Mouse (Mus musculus) spleen, adult 2 months (tissue): Measurements from ENCODE around the gene Kif2a. TPM values are rescaled to one million over a fixed set of nuclear protein-coding genes. Genes with fewer than 3 reads are reported as not detected.

Experiments
- DNase-seq, 2 experiments: peaks; one replicate each; pipeline versions ENCODE4 v3.0.0 to v3.0.0-alpha.2; 2012 to 2021; ENCODE audit warnings: low spot score in 2 of 2, low read depth in 1 of 2
- H3K27ac ChIP-seq: fragments of 200-500 bp; 2 replicates; pipeline ENCODE4 v1.5.1; 2012; ENCODE audit warnings: low read length, inconsistent platforms; ENCODE audit not compliant: insufficient read depth
- H3K27me3 ChIP-seq: fragments of 200-500 bp; 2 replicates; pipeline ENCODE4 v1.6.1; 2012; ENCODE audit warnings: mild to moderate bottlenecking, moderate library complexity, low read length, inconsistent platforms; ENCODE audit not compliant: control insufficient read depth, insufficient read depth
- H3K36me3 ChIP-seq: fragments of 200-500 bp; 2 replicates; pipeline ENCODE4 v1.6.1; 2012; ENCODE audit warnings: mild to moderate bottlenecking, low read length, inconsistent platforms; ENCODE audit not compliant: control insufficient read depth, insufficient read depth
- H3K4me1 ChIP-seq: fragments of 200-500 bp; 2 replicates; pipeline ENCODE4 v1.6.1; 2011; ENCODE audit warnings: inconsistent platforms; ENCODE audit not compliant: control insufficient read depth, insufficient read depth, insufficient read length
- H3K4me3 ChIP-seq: fragments of 200-500 bp; 2 replicates; pipeline ENCODE4 v1.5.1; 2011; ENCODE audit warnings: mild to moderate bottlenecking, inconsistent platforms; ENCODE audit not compliant: insufficient read depth, insufficient read length; ENCODE audit errors: extremely low read depth
- CTCF ChIP-seq: fragments of 200-500 bp; IDR thresholded peaks from 2 replicates; pipeline ENCODE4 v1.5.1; 2011; ENCODE audit warnings: mild to moderate bottlenecking, inconsistent platforms; ENCODE audit not compliant: insufficient read depth, insufficient read length, insufficient replicate concordance; ENCODE audit errors: extremely low read depth
- POLR2A ChIP-seq: fragments of 200-500 bp; IDR thresholded peaks from 2 replicates; pipeline ENCODE4 v1.6.1; 2011; ENCODE audit warnings: low read depth, low read length, inconsistent platforms
- WGBS: fragments of 180-500 bp; shearing (Covaris S2); methylation state at CpG from one replicate; pipeline ENCODE4 v1.1.7; 2018; 5-methylcytosine and 5-hydroxymethylcytosine counted together
- polyA plus RNA-seq: library from polyadenylated mRNA; depleted of rRNA; stranded (reverse); fragments of >200 nt; gene quantifications from 2 replicates; pipeline ENCODE4 v1.2.3, GENCODE M21; 2012

Gene Kif2a
- polyA plus RNA-seq, 1 experiment, result 1.5 TPM

DNA sequence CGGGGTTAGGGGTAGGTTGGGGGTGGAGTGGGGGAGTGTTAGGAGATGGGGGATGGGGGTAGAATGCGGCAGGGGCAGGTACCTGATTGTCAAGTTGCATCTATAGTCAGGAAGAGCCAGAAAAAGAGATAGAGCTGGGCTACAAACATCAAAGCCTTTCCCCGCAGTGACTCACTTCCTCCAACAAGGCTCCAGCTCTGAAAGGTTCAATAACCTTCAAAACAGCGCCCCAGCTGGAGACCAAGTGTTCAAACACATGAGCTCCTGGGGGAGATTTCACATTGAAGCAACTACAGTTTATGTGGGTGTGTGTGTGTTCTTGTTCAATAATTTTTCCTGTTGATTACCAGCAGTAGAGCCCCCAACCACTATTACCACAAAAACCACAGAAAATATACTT lies 34.4 kb upstream of the Kif2a start:
- WGBS, result 14% methylated on average over 4 of the region's 4 CpGs
- Histone ChIP-seq H3K27me3 (no peaks in the 10 kb centered on the region), H3K27ac (no peak overlapping the region), H3K4me1 (peaks cover 3% of the 10 kb centered on the region; the same call in 1 of the 2 replicates), H3K36me3 (no peaks in the 10 kb centered on the region), H3K4me3 (no peak overlapping the region)
- TF ChIP-seq POLR2A, result no peak
- peak; percentile 40; the same call in 1 of the 2 replicates for TF ChIP-seq CTCF
- DNase-seq, result peak; percentile 58 to 63

- H3K36me3 ChIP-seq, result no peaks in the 10 kb centered on the region
- H3K4me3 ChIP-seq, result no peak overlapping the region
- 83% methylated on average over 4 of the region's 4 CpGs for WGBS
- H3K27ac ChIP-seq, result no peak overlapping the region
- H3K27me3 ChIP-seq, result no peaks in the 10 kb centered on the region
- no peak for DNase-seq
- TF ChIP-seq POLR2A (no peak), CTCF (no peak)
- H3K4me1 ChIP-seq, result peaks cover 3% of the 10 kb centered on the region; the same call in 1 of the 2 replicates
These were observed 32.6 kb upstream of the Kif2a start for GRCm38 (mm10) chr13:107054496-107054895.

DNA sequence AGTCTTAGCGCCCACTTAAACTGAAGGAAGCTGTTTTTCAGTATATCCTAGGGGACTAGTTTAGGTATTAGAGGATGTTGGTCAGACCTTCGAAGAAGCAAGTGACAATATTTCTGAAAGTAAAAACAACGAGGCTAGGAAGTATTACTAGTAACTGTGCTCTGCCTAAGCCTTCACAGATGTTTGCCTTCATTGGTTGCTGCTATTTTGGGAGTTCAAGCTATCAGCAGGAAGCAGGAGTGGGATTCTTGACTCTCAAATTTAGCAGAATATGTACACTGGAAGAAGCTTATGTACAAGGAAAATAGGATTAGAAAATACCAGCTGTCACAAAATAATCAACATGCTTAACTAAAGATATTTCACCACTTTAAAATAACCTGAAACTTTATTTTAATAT lies 29.4 kb upstream of the Kif2a start:
- Histone ChIP-seq H3K27ac (no peak overlapping the region), H3K4me1 (no peaks in the 10 kb centered on the region), H3K27me3 (no peaks in the 10 kb centered on the region), H3K4me3 (no peak overlapping the region), H3K36me3 (no peaks in the 10 kb centered on the region)
- DNase-seq, result no peak
- no peak for TF ChIP-seq CTCF
- TF ChIP-seq POLR2A, result no peak
- 44% methylated on average over 3 of the region's 3 CpGs for WGBS

GRCm38 (mm10) chr13:107044229-107044628 lies 22.3 kb upstream of the Kif2a start:
- Histone ChIP-seq H3K36me3 (no peaks in the 10 kb centered on the region), H3K27me3 (no peaks in the 10 kb centered on the region), H3K4me3 (no peak overlapping the region), H3K27ac (no peak overlapping the region), H3K4me1 (no peaks in the 10 kb centered on the region)
- WGBS, result 17% methylated on average over 5 of the region's 5 CpGs
- no peak for TF ChIP-seq CTCF
- no peak for TF ChIP-seq POLR2A
- no peak for DNase-seq

DNA sequence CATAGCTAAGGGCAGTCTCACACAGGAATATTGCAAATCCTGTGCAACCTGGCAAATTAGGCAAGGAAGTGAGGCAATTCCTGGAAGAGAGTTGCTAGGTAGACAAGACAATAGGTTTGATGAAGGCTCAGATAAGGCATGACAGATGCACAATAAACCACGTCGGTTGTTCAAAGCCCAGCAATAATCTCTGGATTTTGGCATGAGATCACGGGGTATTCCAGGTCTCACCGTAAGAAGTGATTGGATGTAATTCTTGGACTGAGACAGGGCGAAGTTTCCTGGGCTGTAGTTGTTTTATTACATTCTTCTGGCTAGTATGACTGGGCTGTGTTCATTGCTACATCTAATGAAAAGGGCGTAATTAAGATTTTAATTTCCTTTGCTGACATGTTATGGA lies 20.6 kb upstream of the Kif2a start:
- H3K27ac ChIP-seq, result no peak overlapping the region
- H3K27me3 ChIP-seq, result no peaks in the 10 kb centered on the region
- TF ChIP-seq CTCF (no peak), POLR2A (no peak)
- 89% methylated on average over 6 of the region's 6 CpGs for WGBS
- DNase-seq, result no peak
- H3K36me3 ChIP-seq, result no peaks in the 10 kb centered on the region
- H3K4me3 ChIP-seq, result no peak overlapping the region
- H3K4me1 ChIP-seq, result no peaks in the 10 kb centered on the region

DNA sequence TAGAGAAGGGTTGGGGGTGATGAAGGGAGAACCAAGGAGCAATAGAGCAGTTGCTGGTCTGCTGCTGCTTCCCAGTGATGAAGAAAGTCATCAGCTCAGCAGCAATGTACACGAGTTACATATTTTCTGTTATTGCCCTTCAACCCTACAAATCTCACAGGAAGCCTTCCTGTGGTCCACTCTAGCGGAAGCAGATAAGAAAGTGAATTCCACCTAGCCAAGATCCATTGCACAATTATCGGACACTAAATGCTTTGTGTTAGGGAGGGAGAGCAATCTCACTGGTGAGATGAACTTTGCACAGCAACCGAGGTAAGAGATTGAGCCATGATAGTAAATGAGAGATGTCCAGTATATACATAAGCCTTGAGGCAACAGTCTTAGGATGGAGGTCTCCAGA lies 17.6 kb upstream of the Kif2a start:
- DNase-seq, result no peak
- H3K27ac ChIP-seq, result no peak overlapping the region
- no peaks in the 10 kb centered on the region for H3K36me3 ChIP-seq
- no peaks in the 10 kb centered on the region for H3K27me3 ChIP-seq
- no peak for TF ChIP-seq POLR2A
- TF ChIP-seq CTCF, result no peak
- 82% methylated on average over 4 of the region's 4 CpGs for WGBS
- no peak overlapping the region for H3K4me3 ChIP-seq
- H3K4me1 ChIP-seq, result no peaks in the 10 kb centered on the region

GRCm38 (mm10) chr13:107038346-107038745 lies 16.4 kb upstream of the Kif2a start:
- WGBS, result 99% methylated on average over 2 of the region's 2 CpGs
- Histone ChIP-seq H3K4me3 (no peak overlapping the region), H3K4me1 (no peaks in the 10 kb centered on the region), H3K36me3 (no peaks in the 10 kb centered on the region), H3K27me3 (no peaks in the 10 kb centered on the region), H3K27ac (no peak overlapping the region)
- DNase-seq, result no peak
- no peak for TF ChIP-seq CTCF
- TF ChIP-seq POLR2A, result no peak

- no peaks in the 10 kb centered on the region for H3K4me1 ChIP-seq
- no peaks in the 10 kb centered on the region for H3K27me3 ChIP-seq
- H3K36me3 ChIP-seq, result no peaks in the 10 kb centered on the region
- DNase-seq, result no peak
- whole genome bisulfite sequencing, result 59% methylated on average over 3 of the region's 3 CpGs
- no peak overlapping the region for H3K27ac ChIP-seq
- TF ChIP-seq POLR2A, result no peak
- no peak for TF ChIP-seq CTCF
- no peak overlapping the region for H3K4me3 ChIP-seq
These were observed 13.7 kb upstream of the Kif2a start for GRCm38 (mm10) chr13:107035511-107036113.
